Mouse (Mus musculus) mouse trophoblast stem cell (cell line): ENCODE results near the gene Otud7b.
"Not testable (repeated sequence)": the region's sequence is repeated elsewhere in the genome, so short reads cannot be mapped to it uniquely, and the experiment has no call there.

ENCODE experiments used
- in situ Hi-C, 2 experiments: fragments of 300-500 bp; cut with MseI, MboI; formaldehyde crosslinking; loops; 2 replicates in 1 of 2; 3 replicates in 1 of 2; pipeline ENCODE4 v1.15.1; 2025

Otud7b gene

DNA sequence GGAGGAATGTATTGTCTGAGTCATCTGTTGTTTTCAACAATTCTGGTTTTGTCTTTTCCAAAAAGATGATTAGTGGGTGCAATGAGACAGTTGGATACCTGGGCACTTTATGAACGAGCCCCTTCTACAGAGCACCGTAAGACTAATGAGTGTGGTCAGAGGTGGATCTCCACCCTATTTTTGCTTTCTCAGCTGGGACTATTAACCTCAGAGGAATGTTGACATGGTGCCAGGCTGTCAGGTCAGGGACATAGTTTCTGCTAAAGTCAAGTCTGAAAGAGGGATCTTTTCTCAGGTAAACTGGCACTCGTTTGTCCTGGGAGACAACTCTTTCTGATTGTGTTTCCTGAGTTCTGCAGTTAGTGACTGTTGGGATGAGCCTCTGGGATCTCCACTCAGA, 30.7 kb downstream of the Otud7b start:
- in situ Hi-C loops = no loop called here

DNA sequence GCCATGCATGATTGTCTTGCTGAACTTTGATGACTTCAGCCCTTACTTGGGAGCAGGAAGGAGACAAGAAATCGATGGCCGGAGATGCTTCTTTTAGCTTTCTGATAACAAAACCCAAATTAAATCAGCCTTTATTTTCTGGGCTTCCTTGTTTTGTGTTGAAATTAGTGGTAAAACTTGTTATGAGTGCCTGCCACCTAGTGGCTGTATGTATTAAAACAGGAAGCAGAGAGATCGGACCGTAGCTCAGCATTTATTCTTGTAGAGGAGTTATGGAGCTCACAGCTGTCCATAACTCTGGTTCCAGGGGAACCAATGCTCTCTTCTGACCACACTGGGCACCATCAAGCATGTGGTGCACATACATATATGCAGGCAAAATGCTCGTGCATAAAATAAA, 43.6 kb downstream of the Otud7b start:
- in situ Hi-C loops = loop anchor here (5.0 kb wide), 2 partner anchors 61 to 66 kb away; no protein-coding TSS in a partner anchor

GRCm38 (mm10) chr3:96151836-96152235, 47.5 kb downstream of the Otud7b start:
- in situ Hi-C loops = no loop called here

DNA sequence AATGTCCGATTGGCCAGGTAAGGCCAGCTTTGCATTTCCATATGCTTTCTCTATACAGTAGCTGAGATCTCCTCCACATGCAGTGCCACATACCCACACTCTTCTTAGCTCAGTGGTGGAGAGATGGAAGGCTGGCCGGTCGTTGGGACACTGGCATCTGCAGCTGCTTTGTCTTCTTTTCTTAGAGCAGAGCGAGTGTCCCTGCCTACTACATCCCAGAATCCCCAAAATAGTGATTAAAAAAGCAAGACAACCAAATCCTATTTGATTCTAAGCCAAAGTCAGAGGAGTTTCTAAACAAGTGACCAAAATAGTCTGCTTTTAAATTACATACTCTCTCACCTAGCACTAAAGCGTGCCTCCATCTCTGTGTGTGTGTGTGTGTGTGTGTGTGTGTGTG, 48.3 kb downstream of the Otud7b start:
- in situ Hi-C loops = no loop called here

DNA sequence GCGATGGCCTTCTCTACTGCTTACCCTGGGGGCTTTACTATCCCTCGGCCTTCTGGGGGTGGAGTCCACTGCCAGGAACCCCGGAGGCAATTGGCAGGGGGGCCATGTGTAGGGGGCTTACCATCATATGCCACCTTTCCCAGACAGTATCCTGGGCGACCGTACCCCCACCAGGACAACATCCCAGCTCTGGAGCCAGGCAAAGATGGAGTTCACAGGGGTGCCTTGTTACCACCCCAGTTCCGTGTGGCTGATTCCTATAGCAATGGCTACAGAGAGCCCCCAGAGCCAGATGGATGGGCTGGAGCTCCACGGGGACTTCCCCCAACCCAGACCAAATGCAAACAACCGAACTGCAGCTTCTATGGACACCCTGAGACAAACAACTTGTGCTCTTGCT, 51.2 kb downstream of the Otud7b start:
- in situ Hi-C loops = no loop called here

- in situ Hi-C loops = no loop called here
Observed at GRCm38 (mm10) chr3:96159820-96160219, 55.5 kb downstream of the Otud7b start.

- in situ Hi-C loops = no loop called here
Observed at GRCm38 (mm10) chr3:96160222-96160802, 56.0 kb downstream of the Otud7b start.

GRCm38 (mm10) chr3:96160803-96161516, 56.6 kb downstream of the Otud7b start:
- in situ Hi-C loops = no loop called here

DNA sequence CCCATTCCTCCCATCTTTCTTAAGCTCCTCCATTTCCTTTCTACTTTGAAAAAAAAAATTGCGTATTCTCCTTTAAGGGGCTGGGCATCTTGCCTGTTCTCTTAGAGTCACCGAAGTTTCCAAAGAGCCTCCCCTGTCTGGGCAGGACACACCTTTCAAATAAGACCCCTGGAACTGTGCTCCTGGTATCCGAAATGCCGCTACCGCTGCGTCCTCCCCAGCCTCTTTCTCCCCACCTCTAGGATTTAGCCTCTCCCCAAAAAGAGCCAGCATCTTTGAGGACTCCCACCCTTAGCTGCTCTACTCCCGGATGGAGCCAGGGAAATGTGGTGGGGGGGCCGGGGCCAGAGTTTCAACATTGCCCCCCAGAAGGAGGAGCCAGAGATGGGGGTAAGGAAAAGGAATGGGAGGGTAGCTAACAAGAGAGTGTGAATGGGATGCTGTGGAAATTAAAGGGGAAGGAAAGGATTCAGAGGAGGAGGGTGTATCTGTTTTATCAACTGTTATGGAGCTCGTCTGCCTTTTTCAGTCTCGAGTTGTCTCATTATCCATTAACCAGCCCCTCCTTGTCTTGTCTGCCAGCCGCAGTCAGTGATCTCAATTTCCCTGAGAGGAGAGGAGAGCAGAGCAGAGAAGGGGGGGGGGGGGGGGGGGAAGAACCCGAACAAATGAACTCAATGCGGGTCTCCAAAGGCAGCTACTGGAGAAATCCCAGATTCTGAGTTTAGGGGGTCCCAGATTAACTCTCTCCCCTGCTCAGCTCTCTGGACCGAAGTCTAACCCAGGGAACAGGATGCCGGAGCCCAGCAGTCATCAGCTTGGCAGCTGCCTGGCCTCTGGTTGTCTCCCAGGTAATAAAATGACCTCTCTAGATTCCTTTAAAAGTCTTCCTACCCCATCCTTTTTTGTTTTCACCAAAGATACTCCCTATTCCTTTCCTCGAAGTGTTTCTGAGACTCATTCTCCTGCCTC, 57.8 kb downstream of the Otud7b start, which contains the start of gene Mtmr11:
Gene Mtmr11 (plus strand): TSS at position 136 of the 972 bp plus-strand sequence.
- in situ Hi-C loops = no loop called here

- in situ Hi-C loops = no loop called here
Observed at GRCm38 (mm10) chr3:96163040-96163439, 58.7 kb downstream of the Otud7b start.

DNA sequence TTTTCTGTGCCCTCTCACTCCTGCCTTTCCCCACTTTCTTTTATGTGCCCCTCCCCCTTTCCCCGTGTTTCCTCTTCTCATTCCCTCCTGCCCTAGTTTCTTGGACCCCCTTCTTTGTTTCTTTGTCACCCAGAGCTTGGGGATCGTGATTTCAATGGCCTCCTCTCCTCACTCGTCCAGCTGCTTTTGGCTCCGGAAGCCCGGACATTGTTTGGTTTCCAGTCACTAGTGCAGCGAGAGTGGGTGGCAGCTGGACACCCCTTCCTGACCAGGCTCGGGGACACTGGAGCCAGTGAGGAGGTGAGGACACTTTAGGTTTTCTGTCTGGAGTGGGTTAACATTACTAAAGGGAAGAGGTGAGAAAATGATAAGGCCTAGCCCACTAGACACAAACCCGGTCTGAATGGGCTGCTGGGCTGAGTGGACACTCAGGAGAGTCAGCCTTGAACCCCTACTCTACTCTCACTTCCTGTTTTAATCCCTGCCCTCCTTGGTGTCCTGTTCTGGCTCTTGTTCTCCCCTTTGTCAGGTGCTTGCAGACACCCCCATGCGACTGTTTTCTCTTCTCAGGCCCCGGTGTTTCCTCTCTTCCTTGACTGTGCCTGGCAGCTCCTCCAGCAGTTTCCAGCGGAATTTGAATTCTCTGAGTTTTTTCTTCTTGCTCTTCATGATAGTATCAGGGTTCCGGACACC, 64.3 kb downstream of the Otud7b start:
- in situ Hi-C loops = no loop called here

GRCm38 (mm10) chr3:96170276-96170675, 65.9 kb downstream of the Otud7b start:
- in situ Hi-C loops = no loop called here

DNA sequence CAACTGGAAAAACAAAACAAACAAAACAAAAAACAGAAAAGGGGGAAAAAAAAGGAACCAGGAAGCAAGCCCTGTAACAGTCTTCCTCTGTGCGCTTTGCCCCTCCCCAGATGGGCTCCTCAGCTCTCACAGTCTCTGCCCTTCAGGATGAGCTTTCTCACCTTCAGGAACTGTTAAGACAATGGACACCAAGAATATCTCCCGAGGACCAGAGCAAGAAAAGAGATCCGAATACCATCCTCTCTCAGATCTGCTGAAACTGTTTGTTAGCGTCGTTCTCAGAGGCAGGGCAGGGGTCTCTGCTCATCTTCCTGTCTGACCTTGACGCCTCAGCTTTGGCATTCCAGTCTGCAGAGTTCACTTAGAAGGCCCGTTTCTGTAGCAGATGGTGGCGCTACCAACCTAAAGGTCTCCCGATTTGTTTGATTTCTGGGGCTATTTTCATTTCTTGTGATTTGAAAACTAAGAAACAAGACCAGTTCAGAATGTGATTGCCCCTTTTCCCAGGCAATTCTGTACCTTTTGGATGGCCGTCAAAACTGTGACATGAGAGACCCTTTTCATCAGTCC, 66.7 kb downstream of the Otud7b start:
- in situ Hi-C loops = no loop called here

GRCm38 (mm10) chr3:96171583-96172196, 67.4 kb downstream of the Otud7b start:
- in situ Hi-C loops = no loop called here

DNA sequence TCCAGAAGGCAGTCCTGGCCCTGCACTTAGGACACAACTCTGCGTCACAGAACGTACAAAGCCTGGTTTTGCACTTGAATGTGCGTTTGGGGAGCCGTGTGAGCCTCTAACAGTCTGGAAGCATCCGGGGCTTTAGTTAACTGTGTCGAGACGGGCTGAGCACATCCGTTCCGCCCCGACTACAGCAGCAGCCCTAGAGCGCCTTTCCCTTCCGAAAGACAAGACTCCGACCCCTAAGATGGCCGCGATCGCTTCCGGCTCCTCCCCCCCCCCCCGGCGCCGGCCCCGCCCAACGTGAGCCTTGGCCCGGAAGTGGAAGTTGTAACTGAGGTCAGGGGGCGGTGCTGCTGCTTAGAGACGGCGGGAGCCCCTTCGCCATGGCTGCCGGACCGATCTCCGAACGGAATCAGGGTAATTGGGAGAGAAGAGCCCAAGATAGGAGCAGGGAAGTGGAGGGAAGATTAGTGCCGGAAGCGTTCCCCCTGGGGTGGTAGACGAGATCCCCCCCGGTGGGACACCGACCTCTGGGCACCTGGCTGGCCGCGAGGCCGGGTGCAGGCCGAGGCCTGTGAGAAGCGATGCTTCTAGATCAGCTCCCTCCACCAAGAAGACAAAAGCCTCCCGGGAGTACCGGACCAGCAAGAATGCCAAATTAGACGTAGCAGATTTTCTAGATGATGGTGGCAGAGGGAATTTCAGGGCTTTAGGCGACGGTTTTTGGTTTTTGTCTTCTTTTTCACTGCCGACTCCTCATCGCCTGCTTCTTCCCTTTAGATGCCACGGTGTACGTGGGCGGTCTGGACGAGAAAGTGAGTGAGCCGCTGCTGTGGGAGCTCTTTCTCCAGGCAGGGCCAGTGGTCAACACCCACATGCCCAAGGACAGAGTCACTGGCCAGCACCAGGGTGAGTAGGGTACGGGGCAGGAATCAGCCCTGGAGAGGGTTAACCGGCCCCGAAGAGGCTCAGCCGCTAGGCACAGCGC, 68.2 kb downstream of the Otud7b start, which contains the start of gene Sf3b4:
Gene Sf3b4 (plus strand): TSS at position 136 of the 982 bp plus-strand sequence.
- in situ Hi-C loops = no loop called here

DNA sequence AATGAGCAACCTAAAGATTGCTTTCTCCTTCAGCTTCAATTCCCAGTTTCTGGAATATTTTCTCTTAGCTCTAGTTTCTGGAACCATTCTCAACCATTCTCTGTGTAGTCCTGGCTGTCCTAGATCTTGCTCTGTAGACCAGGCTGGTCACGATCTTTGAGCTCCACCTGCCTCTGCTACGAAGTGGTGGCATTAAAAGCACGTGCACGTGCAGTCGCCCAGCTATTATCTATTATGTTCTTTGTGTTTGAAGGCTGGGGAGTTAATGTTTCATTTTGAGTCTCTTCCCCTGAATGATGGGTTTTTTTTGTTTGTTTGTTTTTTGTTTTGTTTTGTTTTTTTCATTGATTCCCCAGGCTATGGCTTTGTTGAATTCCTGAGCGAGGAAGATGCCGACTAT, 68.9 kb downstream of the Otud7b start:
- in situ Hi-C loops = no loop called here

DNA sequence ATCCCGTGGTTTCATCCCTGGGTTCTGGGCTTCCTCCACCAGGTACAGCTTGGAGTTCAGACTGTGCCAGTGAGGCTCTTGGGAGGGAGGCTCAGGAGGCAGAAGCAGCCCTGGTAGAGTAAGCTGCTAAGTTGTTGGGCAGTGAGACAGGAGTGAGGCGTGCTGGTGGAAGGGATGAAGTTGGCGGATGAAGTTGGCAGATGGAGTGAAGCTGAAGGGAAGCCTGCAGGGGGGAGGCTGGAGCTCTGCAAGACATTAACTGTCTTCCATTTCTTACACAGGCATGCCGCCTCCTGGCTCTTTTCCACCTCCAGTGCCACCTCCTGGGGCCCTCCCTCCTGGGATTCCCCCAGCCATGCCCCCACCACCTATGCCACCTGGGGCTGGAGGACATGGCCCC, 69.7 kb downstream of the Otud7b start:
- in situ Hi-C loops = not testable (repeated sequence)

DNA sequence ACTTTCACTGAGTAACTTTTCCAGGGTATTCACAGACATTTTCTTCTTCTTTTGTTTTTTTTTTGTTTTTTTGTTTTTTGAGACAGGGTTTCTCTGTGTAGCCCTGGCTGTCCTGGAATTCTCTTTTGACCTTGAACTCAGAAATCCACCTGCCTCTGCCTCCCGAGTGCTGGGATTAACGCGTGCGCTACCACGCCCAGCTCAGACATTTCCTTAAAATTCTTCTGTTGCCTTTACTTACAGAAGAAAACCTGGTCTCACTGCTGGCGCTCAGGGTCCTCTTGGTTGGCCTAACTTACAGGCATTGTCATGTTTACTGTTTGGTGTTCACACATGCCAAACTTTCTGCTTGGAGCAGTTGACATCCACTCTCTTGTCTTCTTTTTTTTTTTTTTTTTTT, 70.9 kb downstream of the Otud7b start:
- in situ Hi-C loops = no loop called here

DNA sequence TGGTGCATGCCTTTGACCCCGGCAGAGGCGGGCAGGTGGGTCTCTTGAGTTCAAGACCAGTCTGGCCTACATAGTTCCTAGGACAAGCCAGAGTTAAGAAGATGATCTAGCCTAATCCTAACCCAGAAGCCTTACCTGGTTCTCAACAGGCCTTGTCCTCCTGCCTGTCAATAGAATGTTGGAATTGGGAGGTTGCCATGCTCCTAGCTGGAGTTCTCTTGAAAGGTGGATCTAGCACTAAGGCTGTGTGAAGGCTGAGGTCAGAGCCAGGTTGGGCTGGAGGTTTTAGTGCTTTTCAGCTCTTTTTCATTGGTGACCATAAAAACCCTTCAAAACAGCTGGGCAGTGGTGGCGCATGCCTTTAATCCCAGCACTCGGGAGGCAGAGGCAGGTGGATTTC, 74.1 kb downstream of the Otud7b start:
- in situ Hi-C loops = no loop called here

GRCm38 (mm10) chr3:96178902-96179301, 74.6 kb downstream of the Otud7b start:
- in situ Hi-C loops = no loop called here
